Mouse (Mus musculus): ENCODE results near the gene Pirb. TPM values are rescaled to one million over a fixed set of nuclear protein-coding genes. Genes with fewer than 3 reads are reported as not detected.

Gene Pirb
- polyA plus RNA-seq, 1 experiment from 2014 or later: 0.21 TPM

DNA sequence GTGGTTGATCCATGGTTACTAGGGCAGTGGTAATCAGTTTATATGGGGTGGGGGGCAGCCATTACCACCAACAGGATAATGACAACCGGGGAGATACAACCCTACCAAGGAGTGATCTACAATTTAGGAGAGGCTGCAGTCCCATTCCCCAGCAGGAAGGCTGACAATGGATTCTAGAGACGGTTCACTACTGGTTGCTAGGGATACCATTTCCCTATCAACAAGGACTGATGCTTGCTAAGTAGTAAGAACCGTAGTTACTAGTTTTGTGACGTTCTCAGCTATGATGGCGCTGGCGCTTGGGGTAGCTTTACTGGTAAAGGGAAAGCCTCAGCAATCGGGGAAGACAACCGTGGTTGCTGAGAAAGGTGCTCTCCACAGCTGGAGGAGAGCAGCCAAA, 35.5 kb downstream of the Pirb start:
- WGBS: 93% methylated on average over 8 of the region's 8 CpGs
- H3K4me3 ChIP-seq: no peak overlapping the region
- H3K9me3 ChIP-seq: no peaks in the 10 kb centered on the region
- no peak overlapping the region for H3K27ac ChIP-seq (replicated peaks)
- DNase-seq (ENCODE audit: low spot score): no peak
- no peaks in the 10 kb centered on the region; the same call in 1 of the 2 replicates for H3K4me1 ChIP-seq
- no peaks in the 10 kb centered on the region for H3K27me3 ChIP-seq (replicated peaks; ENCODE audit: low read depth, poor library complexity, severe bottlenecking)
- H3K36me3 ChIP-seq (replicated peaks): peaks cover 74% of the 10 kb centered on the region

- H3K4me3 ChIP-seq: no peak overlapping the region
These were observed 36.2 kb downstream of the Pirb start for GRCm38 (mm10) chr7:3683908-3684550.

GRCm38 (mm10) chr7:3677342-3677741, 42.8 kb downstream of the Pirb start, which contains the start of gene Tmc4:
Tmc4 (minus strand) TSS chr7:3677553.
- Histone ChIP-seq H3K4me3 (peak within 1 kb of the TSS; percentile 23), H3K27me3 (replicated peaks; ENCODE audit: low read depth, poor library complexity, severe bottlenecking) (no peaks in the 10 kb centered on the region), H3K36me3 (replicated peaks) (peaks cover 29% of the 10 kb centered on the region), H3K27ac (replicated peaks) (no peak within 1 kb of the TSS), H3K9me3 (no peaks in the 10 kb centered on the region), H3K4me1 (no peaks in the 10 kb centered on the region)
- DNase-seq (ENCODE audit: low spot score): no peak
- WGBS: 56% methylated on average over 9 of the region's 9 CpGs

More at GRCm38 (mm10) chr7:3683908-3684550, 36.2 kb downstream of the Pirb start:
- Histone ChIP-seq H3K27me3 (replicated peaks; ENCODE audit: low read depth, poor library complexity, severe bottlenecking) (no peaks in the 10 kb centered on the region), H3K4me1 (no peaks in the 10 kb centered on the region; the same call in 1 of the 2 replicates), H3K9me3 (no peaks in the 10 kb centered on the region), H3K27ac (replicated peaks) (no peak overlapping the region), H3K36me3 (replicated peaks) (peaks cover 76% of the 10 kb centered on the region)
- DNase-seq (ENCODE audit: low spot score): no peak
- WGBS: 87% methylated on average over 10 of the region's 10 CpGs

GRCm38 (mm10) chr7:3676371-3676770, 43.8 kb downstream of the Pirb start:
- DNase-seq (ENCODE audit: low spot score): no peak
- H3K36me3 ChIP-seq (replicated peaks): peaks cover 27% of the 10 kb centered on the region
- H3K27me3 ChIP-seq (replicated peaks; ENCODE audit: low read depth, poor library complexity, severe bottlenecking): no peaks in the 10 kb centered on the region
- no peaks in the 10 kb centered on the region for H3K9me3 ChIP-seq
- WGBS: 90% methylated on average over 12 of the region's 12 CpGs
- H3K27ac ChIP-seq (replicated peaks): no peak overlapping the region
- H3K4me1 ChIP-seq: no peaks in the 10 kb centered on the region
- H3K4me3 ChIP-seq: peak overlapping the region; percentile 23; the same call in 1 of the 2 replicates

DNA sequence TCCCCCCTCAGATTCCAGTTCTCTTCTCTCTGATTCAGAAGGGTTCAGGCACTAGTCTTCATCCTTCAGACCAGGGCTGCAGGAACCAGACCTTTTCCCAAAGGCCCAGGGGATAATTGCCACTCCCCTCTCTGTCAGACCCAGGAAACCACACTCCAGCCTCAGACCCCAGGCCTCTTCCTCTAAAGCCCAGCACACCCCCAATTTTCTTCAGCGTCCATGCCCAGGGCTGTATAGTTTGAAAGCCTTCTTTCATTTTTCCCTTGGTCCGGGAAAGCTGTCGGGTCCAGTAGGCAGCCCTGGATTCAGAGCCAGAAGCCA, 45.0 kb downstream of the Pirb start:
- Histone ChIP-seq H3K27me3 (replicated peaks; ENCODE audit: low read depth, poor library complexity, severe bottlenecking) (no peaks in the 10 kb centered on the region), H3K4me1 (no peaks in the 10 kb centered on the region), H3K9me3 (no peaks in the 10 kb centered on the region), H3K4me3 (no peak overlapping the region), H3K27ac (replicated peaks) (no peak overlapping the region), H3K36me3 (replicated peaks) (peaks cover 19% of the 10 kb centered on the region)
- WGBS: 73% methylated on average over 3 of the region's 3 CpGs
- no peak for DNase-seq (ENCODE audit: low spot score)

GRCm38 (mm10) chr7:3674507-3675227, 45.5 kb downstream of the Pirb start:
- Histone ChIP-seq H3K36me3 (replicated peaks) (peaks cover 17% of the 10 kb centered on the region), H3K4me1 (no peaks in the 10 kb centered on the region), H3K27me3 (replicated peaks; ENCODE audit: low read depth, poor library complexity, severe bottlenecking) (no peaks in the 10 kb centered on the region), H3K27ac (replicated peaks) (no peak overlapping the region), H3K4me3 (0 out of 2 replicates have a peak overlapping the region, but pooled peaks have one; percentile 1), H3K9me3 (no peaks in the 10 kb centered on the region)
- 74% methylated on average over 10 of the region's 10 CpGs for WGBS
- peak; percentile 83 for DNase-seq (ENCODE audit: low spot score)

GRCm38 (mm10) chr7:3666921-3667391, 53.2 kb downstream of the Pirb start:
- Histone ChIP-seq H3K36me3 (replicated peaks) (peaks cover 18% of the 10 kb centered on the region), H3K27me3 (replicated peaks; ENCODE audit: low read depth, poor library complexity, severe bottlenecking) (no peaks in the 10 kb centered on the region), H3K4me3 (peak overlapping the region; percentile 37), H3K9me3 (no peaks in the 10 kb centered on the region), H3K4me1 (peaks cover 36% of the 10 kb centered on the region), H3K27ac (replicated peaks) (peak overlapping the region; percentile 62; the same call in 1 of the 2 replicates)
- WGBS: 15% methylated on average over 14 of the region's 14 CpGs
- peak; percentile 32 for DNase-seq (ENCODE audit: low spot score)

GRCm38 (mm10) chr7:3665215-3666114, 54.7 kb downstream of the Pirb start, which contains the start of gene Leng1:
Leng1 (minus strand) TSS chr7:3665840.
- Histone ChIP-seq H3K4me3 (peak within 1 kb of the TSS; percentile 83), H3K9me3 (no peaks in the 10 kb centered on the region), H3K27me3 (replicated peaks; ENCODE audit: low read depth, poor library complexity, severe bottlenecking) (no peaks in the 10 kb centered on the region), H3K27ac (replicated peaks) (peak within 1 kb of the TSS; percentile 88), H3K4me1 (peaks cover 36% of the 10 kb centered on the region), H3K36me3 (replicated peaks) (peaks cover 33% of the 10 kb centered on the region)
- DNase-seq (ENCODE audit: low spot score): peak; percentile 93
- WGBS: 5% methylated on average over 45 of the region's 45 CpGs

DNA sequence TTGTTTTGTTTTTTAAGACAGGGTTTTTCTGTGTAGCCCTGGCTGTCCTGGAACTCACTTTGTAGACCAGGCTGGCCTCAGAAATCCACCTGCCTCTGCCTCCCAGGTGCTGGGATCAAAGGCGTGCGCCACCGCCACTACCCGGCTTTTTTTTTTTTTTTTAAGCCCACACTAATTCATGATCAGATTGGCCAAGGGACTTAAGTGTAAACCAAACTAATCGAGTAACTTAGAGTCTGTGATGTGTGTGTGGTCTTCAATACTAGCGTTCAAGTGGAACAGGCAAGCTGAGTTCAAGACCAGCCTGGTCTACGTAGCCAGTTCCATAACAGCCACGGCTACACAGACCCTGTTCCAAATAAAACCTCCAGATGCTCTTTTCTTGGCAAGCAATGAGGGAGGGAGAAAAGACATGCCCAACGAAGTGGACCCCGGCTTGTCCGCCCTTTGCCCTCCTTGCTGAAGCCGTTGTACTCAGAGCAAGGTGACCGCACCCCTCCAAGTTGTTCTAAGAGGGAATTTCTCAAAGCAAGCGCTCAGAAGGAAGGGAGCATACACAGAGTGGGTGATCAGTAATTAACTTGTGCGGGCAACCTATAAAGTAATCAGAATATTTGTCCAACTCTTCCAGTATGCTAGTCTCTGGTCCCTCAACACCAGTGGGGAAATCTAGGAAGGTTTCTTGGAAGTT, 55.5 kb downstream of the Pirb start:
- Histone ChIP-seq H3K9me3 (no peaks in the 10 kb centered on the region), H3K4me3 (peak overlapping the region; percentile 83), H3K4me1 (peaks cover 36% of the 10 kb centered on the region), H3K27me3 (replicated peaks; ENCODE audit: low read depth, poor library complexity, severe bottlenecking) (no peaks in the 10 kb centered on the region), H3K27ac (replicated peaks) (peak overlapping the region; percentile 88), H3K36me3 (replicated peaks) (peaks cover 41% of the 10 kb centered on the region)
- 38% methylated on average over 15 of the region's 15 CpGs for WGBS
- peak; percentile 44 for DNase-seq (ENCODE audit: low spot score)

Measured in embryonic facial prominence, embryonic 10.5 days (tissue).